Mouse (Mus musculus) liver, postnatal 0 days (tissue): ENCODE data around the gene Tesmin.

Experiments
- CTCF ChIP-seq: sonication (generic); IDR thresholded peaks from 2 replicates; pipeline ENCODE4 v1.5.1; 2016; ENCODE audit warnings: antibody characterized with exemption, low read depth
- EP300 ChIP-seq: IDR thresholded peaks from 2 replicates; pipeline ENCODE4 v1.6.1; 2016; ENCODE audit warnings: antibody characterized with exemption, low read depth, mild to moderate bottlenecking

GRCm38 (mm10) chr19:3347784-3348183 lies 40.9 kb upstream of the Tesmin start:
- peak; percentile 56 for TF ChIP-seq CTCF
- no peak for TF ChIP-seq EP300
